In genomic region chr16:59071755-59072154, GRCm38 (mm10) we compare ENCODE assay signal across 39 mouse cellular contexts. TPM values are rescaled to one million over a fixed set of nuclear protein-coding genes. Genes with fewer than 3 reads are reported as not detected.
"Had no signal": no experiment of that assay in that cellular context is flagged by ENCODE, and none has a peak within 500 bp of the region (broad histone marks: within the 10 kb centered on the region; RNA-seq: fewer than 3 reads in every experiment).

No protein-coding gene starts in this region.

- H3K9ac ChIP-seq: embryonic facial prominence, embryonic 12.5 days; embryonic facial prominence, embryonic 13.5 days; embryonic facial prominence, embryonic 15.5 days; forebrain, embryonic 12.5 days; forebrain, embryonic 13.5 days; forebrain, embryonic 15.5 days; forebrain, postnatal 0 days had no signal

- ATAC-seq: forebrain, embryonic 13.5 days; forebrain, embryonic 14.5 days; forebrain, embryonic 15.5 days; forebrain, embryonic 16.5 days; forebrain, postnatal 0 days had no signal

- DNase-seq: cerebellum, adult 2 months; cerebellum, adult 8-10 months; cerebellum, adult 9-10 months; cerebellum, adult 9-11 months; cerebellum, postnatal 10 days; cerebellum, postnatal 14 days; cerebellum, postnatal 25 days; cerebellum, postnatal 36 days; embryo, embryonic 11 days; forebrain, postnatal 0 days; gastrocnemius, adult 2 months; gastrocnemius, postnatal 10 days; gastrocnemius, postnatal 14 days; gastrocnemius, postnatal 25 days; gastrocnemius, postnatal 36 days; heart, adult 11 months; heart, adult 18-20 months had no signal

- H3K4me1 ChIP-seq: embryonic facial prominence, embryonic 10.5 days; embryonic facial prominence, embryonic 12.5 days; embryonic facial prominence, embryonic 13.5 days; embryonic facial prominence, embryonic 15.5 days; forebrain, embryonic 10.5 days; forebrain, embryonic 12.5 days; forebrain, embryonic 13.5 days; forebrain, embryonic 15.5 days had no signal

- H3K27ac ChIP-seq: embryonic facial prominence, embryonic 10.5 days; embryonic facial prominence, embryonic 12.5 days; embryonic facial prominence, embryonic 13.5 days; embryonic facial prominence, embryonic 15.5 days; forebrain, embryonic 10.5 days; forebrain, embryonic 12.5 days; forebrain, embryonic 13.5 days; forebrain, embryonic 15.5 days; gastrocnemius, adult 2 months had no signal

- H3K9me3 ChIP-seq: embryonic facial prominence, embryonic 10.5 days; embryonic facial prominence, embryonic 12.5 days; embryonic facial prominence, embryonic 13.5 days; embryonic facial prominence, embryonic 15.5 days; forebrain, embryonic 10.5 days; forebrain, embryonic 12.5 days; forebrain, embryonic 13.5 days; forebrain, embryonic 15.5 days had no signal

- H3K4me3 ChIP-seq: embryonic facial prominence, embryonic 10.5 days; embryonic facial prominence, embryonic 12.5 days; embryonic facial prominence, embryonic 13.5 days; embryonic facial prominence, embryonic 15.5 days; erythroblast, embryonic 14.5 days; forebrain, embryonic 10.5 days; forebrain, embryonic 12.5 days; forebrain, embryonic 13.5 days; forebrain, embryonic 15.5 days; gastrocnemius, adult 2 months had no signal

- H3K36me3 ChIP-seq: embryonic facial prominence, embryonic 10.5 days; embryonic facial prominence, embryonic 12.5 days; embryonic facial prominence, embryonic 13.5 days; embryonic facial prominence, embryonic 15.5 days; forebrain, embryonic 10.5 days; forebrain, embryonic 12.5 days; forebrain, embryonic 15.5 days had no signal

- H3K4me2 ChIP-seq: embryonic facial prominence, embryonic 12.5 days; embryonic facial prominence, embryonic 13.5 days; embryonic facial prominence, embryonic 15.5 days; forebrain, embryonic 12.5 days; forebrain, embryonic 13.5 days; forebrain, embryonic 15.5 days had no signal

- H3K27me3 ChIP-seq: embryonic facial prominence, embryonic 12.5 days; embryonic facial prominence, embryonic 13.5 days; embryonic facial prominence, embryonic 15.5 days; forebrain, embryonic 12.5 days; forebrain, embryonic 13.5 days; forebrain, embryonic 15.5 days had no signal

RNA-seq across cellular contexts. Expression of gene Olfr190, which starts 6.0 kb away (rescaled TPM):
- total RNA-seq: common myeloid progenitor, adult 5-6 weeks; forebrain, postnatal 0 days; gastrocnemius, adult 18-20 months; gastrocnemius, adult 2 months; gastrocnemius, adult 8-10 months; gastrocnemius, postnatal 10 days; gastrocnemius, postnatal 14 days; gastrocnemius, postnatal 25 days; gastrocnemius, postnatal 36 days; gastrocnemius, postnatal 4 days; granulocyte monocyte progenitor cell, adult 5-6 weeks; heart, adult 18-20 months had no signal
- polyA plus RNA-seq: cerebellum, adult 2 months; cortical plate, adult 2 months; embryonic facial prominence, embryonic 10.5 days; embryonic facial prominence, embryonic 11.5 days; embryonic facial prominence, embryonic 12.5 days; embryonic facial prominence, embryonic 13.5 days; embryonic facial prominence, embryonic 14.5 days; embryonic facial prominence, embryonic 15.5 days; erythroblast, embryonic 14.5 days; forebrain, embryonic 10.5 days; forebrain, embryonic 11.5 days; forebrain, embryonic 12.5 days; forebrain, embryonic 13.5 days; forebrain, embryonic 14.5 days; forebrain, embryonic 15.5 days; forebrain, embryonic 16.5 days; forebrain, postnatal 0 days; frontal cortex, adult 2 months; gonadal fat pad, adult 2 months had no signal

RNA-seq across cellular contexts. Expression of gene Olfr191, which starts 17.9 kb away (rescaled TPM):
- total RNA-seq: common myeloid progenitor, adult 5-6 weeks; forebrain, postnatal 0 days; gastrocnemius, adult 18-20 months; gastrocnemius, adult 2 months; gastrocnemius, adult 8-10 months; gastrocnemius, postnatal 10 days; gastrocnemius, postnatal 14 days; gastrocnemius, postnatal 25 days; gastrocnemius, postnatal 36 days; gastrocnemius, postnatal 4 days; granulocyte monocyte progenitor cell, adult 5-6 weeks; heart, adult 18-20 months had no signal
- polyA plus RNA-seq: cerebellum, adult 2 months; cortical plate, adult 2 months; embryonic facial prominence, embryonic 10.5 days; embryonic facial prominence, embryonic 11.5 days; embryonic facial prominence, embryonic 12.5 days; embryonic facial prominence, embryonic 13.5 days; embryonic facial prominence, embryonic 14.5 days; embryonic facial prominence, embryonic 15.5 days; erythroblast, embryonic 14.5 days; forebrain, embryonic 10.5 days; forebrain, embryonic 11.5 days; forebrain, embryonic 12.5 days; forebrain, embryonic 13.5 days; forebrain, embryonic 14.5 days; forebrain, embryonic 15.5 days; forebrain, embryonic 16.5 days; forebrain, postnatal 0 days; frontal cortex, adult 2 months; gonadal fat pad, adult 2 months had no signal

RNA-seq across cellular contexts. Expression of gene Olfr187, which starts 32.2 kb away (rescaled TPM):
- total RNA-seq: common myeloid progenitor, adult 5-6 weeks; forebrain, postnatal 0 days; gastrocnemius, adult 18-20 months; gastrocnemius, adult 2 months; gastrocnemius, adult 8-10 months; gastrocnemius, postnatal 10 days; gastrocnemius, postnatal 14 days; gastrocnemius, postnatal 25 days; gastrocnemius, postnatal 36 days; gastrocnemius, postnatal 4 days; granulocyte monocyte progenitor cell, adult 5-6 weeks; heart, adult 18-20 months had no signal
- polyA plus RNA-seq: cerebellum, adult 2 months; cortical plate, adult 2 months; embryonic facial prominence, embryonic 10.5 days; embryonic facial prominence, embryonic 11.5 days; embryonic facial prominence, embryonic 12.5 days; embryonic facial prominence, embryonic 13.5 days; embryonic facial prominence, embryonic 14.5 days; embryonic facial prominence, embryonic 15.5 days; erythroblast, embryonic 14.5 days; forebrain, embryonic 10.5 days; forebrain, embryonic 11.5 days; forebrain, embryonic 12.5 days; forebrain, embryonic 13.5 days; forebrain, embryonic 14.5 days; forebrain, embryonic 15.5 days; forebrain, embryonic 16.5 days; forebrain, postnatal 0 days; frontal cortex, adult 2 months; gonadal fat pad, adult 2 months had no signal

RNA-seq across cellular contexts. Expression of gene Olfr193, which starts 39.9 kb away (rescaled TPM):
- total RNA-seq: common myeloid progenitor, adult 5-6 weeks; forebrain, postnatal 0 days; gastrocnemius, adult 18-20 months; gastrocnemius, adult 2 months; gastrocnemius, adult 8-10 months; gastrocnemius, postnatal 10 days; gastrocnemius, postnatal 14 days; gastrocnemius, postnatal 25 days; gastrocnemius, postnatal 36 days; gastrocnemius, postnatal 4 days; granulocyte monocyte progenitor cell, adult 5-6 weeks; heart, adult 18-20 months had no signal
- polyA plus RNA-seq: cerebellum, adult 2 months; cortical plate, adult 2 months; embryonic facial prominence, embryonic 10.5 days; embryonic facial prominence, embryonic 11.5 days; embryonic facial prominence, embryonic 12.5 days; embryonic facial prominence, embryonic 13.5 days; embryonic facial prominence, embryonic 14.5 days; embryonic facial prominence, embryonic 15.5 days; erythroblast, embryonic 14.5 days; forebrain, embryonic 10.5 days; forebrain, embryonic 11.5 days; forebrain, embryonic 12.5 days; forebrain, embryonic 13.5 days; forebrain, embryonic 14.5 days; forebrain, embryonic 15.5 days; forebrain, embryonic 16.5 days; forebrain, postnatal 0 days; frontal cortex, adult 2 months; gonadal fat pad, adult 2 months had no signal

RNA-seq across cellular contexts. Expression of gene Olfr186, which starts 41.7 kb away (rescaled TPM):
- total RNA-seq: common myeloid progenitor, adult 5-6 weeks; forebrain, postnatal 0 days; gastrocnemius, adult 18-20 months; gastrocnemius, adult 2 months; gastrocnemius, adult 8-10 months; gastrocnemius, postnatal 10 days; gastrocnemius, postnatal 14 days; gastrocnemius, postnatal 25 days; gastrocnemius, postnatal 36 days; gastrocnemius, postnatal 4 days; granulocyte monocyte progenitor cell, adult 5-6 weeks; heart, adult 18-20 months had no signal
- polyA plus RNA-seq: cerebellum, adult 2 months; cortical plate, adult 2 months; embryonic facial prominence, embryonic 10.5 days; embryonic facial prominence, embryonic 11.5 days; embryonic facial prominence, embryonic 12.5 days; embryonic facial prominence, embryonic 13.5 days; embryonic facial prominence, embryonic 14.5 days; forebrain, embryonic 10.5 days; forebrain, embryonic 11.5 days; forebrain, embryonic 12.5 days; forebrain, embryonic 13.5 days; forebrain, embryonic 14.5 days; forebrain, embryonic 15.5 days; forebrain, embryonic 16.5 days; forebrain, postnatal 0 days; gonadal fat pad, adult 2 months had no signal
